Mouse (Mus musculus) E14TG2a.4 (cell line): ENCODE data around the gene Fsd1.

Experiments
- H3K27me3 ChIP-seq: 2 replicates; pipeline ENCODE4 v1.6.1; 2014; ENCODE audit warnings: low read length, control low read depth; ENCODE audit not compliant: insufficient read depth
- H3K36me3 ChIP-seq: 2 replicates; pipeline ENCODE4 v1.6.1; 2014; ENCODE audit warnings: low read length, control low read depth; ENCODE audit not compliant: insufficient read depth
- H3K4me1 ChIP-seq: replicated peaks from 2 replicates; pipeline ENCODE4 v1.6.1; 2014; ENCODE audit warnings: low read depth, low read length, control low read depth
- H3K4me3 ChIP-seq: replicated peaks from 2 replicates; pipeline ENCODE4 v1.5.1; 2014; ENCODE audit warnings: mild to moderate bottlenecking, low read length
- H3K9me3 ChIP-seq: 2 replicates; pipeline ENCODE4 v1.6.1; 2014; ENCODE audit warnings: low read length, control low read depth
- CTCF ChIP-seq: conservative IDR thresholded peaks from 2 replicates; pipeline ENCODE4 v1.5.1; 2014; ENCODE audit warnings: low read length
- NANOG ChIP-seq: IDR thresholded peaks from 2 replicates; pipeline ENCODE4 v1.6.1; 2014; ENCODE audit warnings: borderline replicate concordance, low read length, mixed read lengths
- POU5F1 ChIP-seq: IDR thresholded peaks from 2 replicates; pipeline ENCODE4 v1.6.1; 2014; ENCODE audit warnings: low read length, borderline replicate concordance

Gene Fsd1

DNA sequence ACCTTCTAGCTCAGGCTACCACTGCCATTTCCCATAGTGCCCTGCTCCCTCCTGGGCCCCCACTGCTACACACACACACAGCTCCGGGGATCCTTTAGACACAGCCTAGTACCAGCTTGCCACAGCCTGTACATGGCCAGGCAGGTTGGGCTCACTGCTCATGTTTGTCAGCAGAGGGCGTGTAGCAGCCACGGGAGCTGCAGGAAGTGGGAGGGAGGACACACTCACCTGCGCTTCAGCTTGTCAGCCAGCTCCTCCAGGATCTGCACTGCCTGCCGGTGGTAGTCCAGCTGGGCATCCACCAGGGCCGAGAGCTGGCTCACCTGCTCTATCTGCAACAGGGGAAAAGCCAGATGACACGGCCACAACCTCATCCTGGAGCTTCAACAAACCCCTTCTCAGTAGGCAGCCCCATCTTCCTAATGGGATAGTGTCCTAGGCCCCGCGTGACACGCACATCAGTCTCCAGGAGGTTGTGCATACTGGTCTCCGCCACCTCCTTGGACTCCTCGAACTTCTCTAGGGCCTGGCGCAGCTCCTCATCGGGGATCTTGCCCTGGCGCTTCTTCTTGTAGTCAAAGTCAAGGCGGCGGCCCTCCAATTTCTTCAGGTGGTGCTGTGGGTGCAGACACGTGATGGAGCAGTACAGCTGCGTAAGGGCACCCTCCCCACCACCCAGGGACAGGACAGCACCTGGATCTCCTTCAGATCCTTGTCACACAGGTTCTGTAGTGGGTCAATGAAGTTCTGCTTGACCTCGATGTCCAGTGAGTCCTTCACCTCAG, 32.2 kb downstream of the Fsd1 start:
- no peaks in the 10 kb centered on the region for H3K27me3 ChIP-seq
- TF ChIP-seq POU5F1 (no peak), CTCF (no peak; the same call in 1 of the 2 replicates), NANOG (no peak)
- H3K4me1 ChIP-seq, result peaks cover 67% of the 10 kb centered on the region
- H3K4me3 ChIP-seq, result peak overlapping the region; percentile 14
- no peaks in the 10 kb centered on the region for H3K9me3 ChIP-seq
- peaks cover 98% of the 10 kb centered on the region for H3K36me3 ChIP-seq

GRCm38 (mm10) chr17:56020400-56021084, 34.2 kb downstream of the Fsd1 start:
- Histone ChIP-seq H3K36me3 (peaks cover 100% of the 10 kb centered on the region), H3K4me3 (no peak overlapping the region)
- no peak for TF ChIP-seq CTCF
- TF ChIP-seq NANOG, result no peak
- TF ChIP-seq POU5F1, result no peak

GRCm38 (mm10) chr17:56021161-56021910, 35.0 kb downstream of the Fsd1 start:
- Histone ChIP-seq H3K27me3 (no peaks in the 10 kb centered on the region), H3K36me3 (peaks cover 100% of the 10 kb centered on the region), H3K4me3 (no peak overlapping the region), H3K9me3 (no peaks in the 10 kb centered on the region), H3K4me1 (peaks cover 73% of the 10 kb centered on the region)
- TF ChIP-seq NANOG (no peak), POU5F1 (no peak), CTCF (no peak)

More at GRCm38 (mm10) chr17:56020400-56021084, 34.2 kb downstream of the Fsd1 start:
- H3K9me3 ChIP-seq, result no peaks in the 10 kb centered on the region
- no peaks in the 10 kb centered on the region for H3K27me3 ChIP-seq
- H3K4me1 ChIP-seq, result peaks cover 76% of the 10 kb centered on the region

- Histone ChIP-seq H3K4me3 (no peak overlapping the region), H3K27me3 (no peaks in the 10 kb centered on the region), H3K4me1 (peaks cover 73% of the 10 kb centered on the region), H3K9me3 (no peaks in the 10 kb centered on the region), H3K36me3 (peaks cover 100% of the 10 kb centered on the region)
- TF ChIP-seq POU5F1 (no peak), NANOG (no peak), CTCF (no peak)
Observed at GRCm38 (mm10) chr17:56022131-56022988, 36.1 kb downstream of the Fsd1 start.

GRCm38 (mm10) chr17:56022989-56023290, 36.6 kb downstream of the Fsd1 start:
- Histone ChIP-seq H3K4me3 (no peak overlapping the region), H3K27me3 (no peaks in the 10 kb centered on the region), H3K9me3 (no peaks in the 10 kb centered on the region), H3K4me1 (peaks cover 73% of the 10 kb centered on the region), H3K36me3 (peaks cover 100% of the 10 kb centered on the region)
- TF ChIP-seq CTCF, result no peak
- TF ChIP-seq NANOG, result no peak

- TF ChIP-seq CTCF (no peak), NANOG (no peak), POU5F1 (no peak)
- Histone ChIP-seq H3K27me3 (no peaks in the 10 kb centered on the region), H3K36me3 (peaks cover 100% of the 10 kb centered on the region), H3K9me3 (no peaks in the 10 kb centered on the region), H3K4me3 (no peak overlapping the region), H3K4me1 (peaks cover 70% of the 10 kb centered on the region)
Observed at GRCm38 (mm10) chr17:56023386-56023785, 37.1 kb downstream of the Fsd1 start.

- H3K36me3 ChIP-seq, result peaks cover 100% of the 10 kb centered on the region
- TF ChIP-seq NANOG (no peak), POU5F1 (no peak), CTCF (no peak)
- H3K9me3 ChIP-seq, result no peaks in the 10 kb centered on the region
- peaks cover 69% of the 10 kb centered on the region for H3K4me1 ChIP-seq
- no peaks in the 10 kb centered on the region for H3K27me3 ChIP-seq
- no peak overlapping the region for H3K4me3 ChIP-seq
Observed at GRCm38 (mm10) chr17:56024476-56024875, 38.2 kb downstream of the Fsd1 start.
